In genomic region chr1:135583081-135583677, GRCm38 (mm10) we compare ENCODE assay signal across 9 mouse cellular contexts. TPM values are rescaled to one million over a fixed set of nuclear protein-coding genes. Genes with fewer than 3 reads are reported as not detected.
DNase-seq lines count a peak whose midpoint lies in the region; ATAC-seq lines count a peak whose summit lies in the region.
"Had no signal": no experiment of that assay in that cellular context is flagged by ENCODE, and none has a peak within 500 bp of the region (broad histone marks: within the 10 kb centered on the region; RNA-seq: fewer than 3 reads in every experiment).

No protein-coding gene starts in this region.

- H3K36me3 ChIP-seq in intestine, embryonic 16.5 days (ENCODE audit: control insufficient read depth, insufficient read depth, low read length): no peaks in the 10 kb centered on the region

- peak overlapping the region; percentile 56 for H3K9ac ChIP-seq in intestine, embryonic 16.5 days (ENCODE audit: low read depth, low read length)

- peak; percentile 38 for DNase-seq in adrenal gland, postnatal 10 days
- DNase-seq in adrenal gland, postnatal 25 days: no peak
- peak; percentile 80 for DNase-seq in embryo, embryonic 10.5 days (ENCODE audit: low spot score)
- DNase-seq in gastrocnemius, postnatal 14 days: peak; percentile 40
- peak; percentile 17 for DNase-seq in liver
- DNase-seq in retina, postnatal 1 day: peak; percentile 60
- no peak for DNase-seq in thymus, postnatal 0 days (ENCODE audit: low spot score)

- peak overlapping the region; percentile 59 for H3K4me3 ChIP-seq in intestine, embryonic 16.5 days (ENCODE audit: low read length)
- H3K4me3 ChIP-seq: megakaryocyte, embryonic 14.5 days had no signal

- H3K27me3 ChIP-seq in intestine, embryonic 16.5 days (replicated peaks; ENCODE audit: control insufficient read depth, insufficient read depth, low read length): peaks cover 20% of the 10 kb centered on the region

- peak overlapping the region; percentile 75 for H3K27ac ChIP-seq in intestine, embryonic 16.5 days (ENCODE audit: low read length)

- H3K9me3 ChIP-seq in intestine, embryonic 16.5 days (ENCODE audit: control insufficient read depth, low read length): no peaks in the 10 kb centered on the region
- H3K9me3 ChIP-seq: megakaryocyte, embryonic 14.5 days had no signal

- intact Hi-C loops in gastrocnemius, postnatal 14 days (cut with DNase I; ENCODE audit: low total_unique reads): no loop called here

- peak overlapping the region; percentile 89 for H3K4me2 ChIP-seq in intestine, embryonic 16.5 days (ENCODE audit: low read depth, low read length)

- 17% methylated on average over 15 of the region's 15 CpGs for WGBS in intestine, embryonic 16.5 days

- peaks cover 30% of the 10 kb centered on the region for H3K4me1 ChIP-seq in intestine, embryonic 16.5 days (ENCODE audit: control insufficient read depth, insufficient read depth, low read length)

- peak; percentile 32 for ATAC-seq in intestine, embryonic 16.5 days

RNA-seq across cellular contexts. Expression of gene Nav1, which starts 23.9 kb away (rescaled TPM):
- total RNA-seq in adrenal gland, postnatal 10 days (2021): 10 to 100 TPM; 20.8 to 35.2 TPM
- 16.4 and 20.0 TPM in 2 replicates for total RNA-seq in adrenal gland, postnatal 25 days (2021)
- total RNA-seq in gastrocnemius, postnatal 14 days (2021): 10 to 100 TPM; 13.6 to 15.6 TPM
- 8.8 and 9.0 TPM in 2 replicates for polyA plus RNA-seq in intestine, embryonic 16.5 days (2015; fragmentation: Nextera tagmentation; extraction: Ambion mirVana)
- 3.3 and 3.5 TPM in 2 replicates for polyA plus RNA-seq in thymus, postnatal 0 days (2015; fragmentation: Nextera tagmentation; extraction: Ambion mirVana)

Comparison
In these comparisons a context has a peak if more than half of its experiments do, and no peak if none do; other contexts are left out.
1. DNase-seq: peak in adrenal gland, postnatal 10 days (single experiment), embryo, embryonic 10.5 days (single experiment), gastrocnemius, postnatal 14 days (single experiment), liver (single experiment) and retina, postnatal 1 day (single experiment); none in adrenal gland, postnatal 25 days (single experiment) and thymus, postnatal 0 days (single experiment).